Mouse (Mus musculus) liver, embryonic 14 days (tissue): ENCODE measurements around the gene 5730480H06Rik. TPM values are rescaled to one million over a fixed set of nuclear protein-coding genes. Genes with fewer than 3 reads are reported as not detected.

Experiments used
- polyA plus RNA-seq: library from polyadenylated mRNA; depleted of rRNA; stranded (reverse); fragments of >200 nt; gene quantifications from 2 replicates; pipeline ENCODE4 v1.2.3, GENCODE M21; 2012; rRNA removed

Gene 5730480H06Rik
- 7.7 and 7.9 TPM in 2 replicates for polyA plus RNA-seq

DNA sequence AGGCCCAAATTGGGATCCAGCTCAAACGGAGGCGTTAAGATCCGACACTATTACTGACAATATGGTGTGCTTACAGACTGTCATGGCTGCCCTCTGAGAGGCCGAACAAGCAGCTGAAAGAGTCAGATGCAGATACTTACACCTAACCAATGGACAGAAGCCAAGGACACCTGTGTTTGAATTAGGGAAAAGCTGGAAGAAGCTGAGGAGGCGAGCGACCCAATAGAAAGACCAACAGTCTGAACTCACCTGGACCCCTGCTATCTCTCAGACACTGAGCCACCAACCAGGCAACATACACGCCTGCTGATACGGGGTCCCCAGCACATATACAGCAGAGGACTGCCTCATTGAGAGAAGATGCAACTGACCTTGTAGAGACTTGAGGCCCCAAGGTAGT is at the start of gene 5730480H06Rik:
Gene 5730480H06Rik, plus strand, starts transcription at position 301 of the 400 bp plus-strand sequence.

